Mouse (Mus musculus): ENCODE results near the gene Olfr959.

Gene Olfr959

GRCm38 (mm10) chr9:39575469-39575868 is at the start of gene Olfr959:
Gene Olfr959 (minus strand): TSS chr9:39575569.
- POLR2A ChIA-PET = interaction anchor here in 1 of 4 experiments (0.6 kb wide), 1 partner anchor 96 kb away, joined by 3 read pairs; no protein-coding TSS in a partner anchor
- CTCF ChIA-PET = no interaction called here

- POLR2A ChIA-PET = no interaction called here
- CTCF ChIA-PET = no interaction called here
These were observed 49.3 kb upstream of the Olfr959 start for GRCm38 (mm10) chr9:39624711-39625110.

GRCm38 (mm10) chr9:39623783-39624182 is 48.4 kb upstream of the Olfr959 start:
- ChIA-PET POLR2A (no interaction called here), CTCF (no interaction called here)

GRCm38 (mm10) chr9:39621073-39621472 is 45.7 kb upstream of the Olfr959 start, which contains the start of gene Olfr960:
Gene Olfr960 (plus strand): TSS chr9:39621373.
- ChIA-PET POLR2A (no interaction called here), CTCF (no interaction called here)

GRCm38 (mm10) chr9:39611953-39612352 is 36.6 kb upstream of the Olfr959 start:
- ChIA-PET POLR2A (no interaction called here), CTCF (no interaction called here)

GRCm38 (mm10) chr9:39610355-39610754 is 35.0 kb upstream of the Olfr959 start, which contains the start of gene Olfr148:
Gene Olfr148 (plus strand): TSS chr9:39610655.
- ChIA-PET CTCF (no interaction called here), POLR2A (no interaction called here)

- CTCF ChIA-PET = no interaction called here
- POLR2A ChIA-PET = no interaction called here
These were observed 33.1 kb upstream of the Olfr959 start for GRCm38 (mm10) chr9:39608497-39608896.

- ChIA-PET CTCF (interaction anchor here in 2 of 4 experiments (0.6 to 0.7 kb wide), 3 partner anchors 16 to 721 kb away, joined by 3 to 13 read pairs (median 5); no protein-coding TSS in a partner anchor), POLR2A (interaction anchor here in 1 of 4 experiments (0.7 kb wide), 3 partner anchors 22 to 1131 kb away, joined by 3 read pairs; no protein-coding TSS in a partner anchor)
These were observed 28.7 kb upstream of the Olfr959 start, which contains the start of gene AW551984 for GRCm38 (mm10) chr9:39603999-39604453. Gene AW551984 (minus strand): TSS chr9:39604403.

GRCm38 (mm10) chr9:39603333-39603845 is 28.0 kb upstream of the Olfr959 start:
- CTCF ChIA-PET = interaction anchor here in 3 of 4 experiments (0.6 to 0.7 kb wide), 4 partner anchors 17 to 722 kb away, joined by 3 to 13 read pairs (median 4); no protein-coding TSS in a partner anchor
- POLR2A ChIA-PET = interaction anchor here in 1 of 4 experiments (0.6 to 0.7 kb wide), 5 partner anchors 21 to 1132 kb away, joined by 3 to 5 read pairs (median 3); no protein-coding TSS in a partner anchor

- ChIA-PET POLR2A (interaction anchor here in 2 of 4 experiments (0.6 to 1.3 kb wide), 5 partner anchors 74 to 638 kb away, joined by 3 to 6 read pairs (median 4); no protein-coding TSS in a partner anchor), CTCF (interaction anchor here in 2 of 4 experiments (0.6 kb wide), 2 partner anchors 37 to 979 kb away, joined by 3 read pairs; no protein-coding TSS in a partner anchor)
These were observed 27.4 kb upstream of the Olfr959 start for GRCm38 (mm10) chr9:39602536-39603332.

- ChIA-PET POLR2A (interaction anchor here in 1 of 4 experiments (0.5 kb wide), 1 partner anchor 82 kb away, joined by 4 read pairs; no protein-coding TSS in a partner anchor), CTCF (no interaction called here)
These were observed 1.7 kb upstream of the Olfr959 start for GRCm38 (mm10) chr9:39577050-39577449.

GRCm38 (mm10) chr9:39558349-39558647 is 17.1 kb downstream of the Olfr959 start:
- ChIA-PET CTCF (no interaction called here), POLR2A (no interaction called here)

GRCm38 (mm10) chr9:39557529-39558348 is 17.6 kb downstream of the Olfr959 start:
- ChIA-PET CTCF (no interaction called here), POLR2A (no interaction called here)

- POLR2A ChIA-PET = no interaction called here
- CTCF ChIA-PET = no interaction called here
These were observed 21.4 kb downstream of the Olfr959 start, which contains the start of gene Olfr958 for GRCm38 (mm10) chr9:39553946-39554345. Gene Olfr958 (minus strand): TSS chr9:39554054.

GRCm38 (mm10) chr9:39550806-39551205 is 24.6 kb downstream of the Olfr959 start:
- ChIA-PET POLR2A (no interaction called here), CTCF (no interaction called here)

- CTCF ChIA-PET = no interaction called here
- POLR2A ChIA-PET = interaction anchor here in 1 of 4 experiments (0.7 kb wide), 1 partner anchor 79 kb away, joined by 6 read pairs; no protein-coding TSS in a partner anchor
These were observed 51.6 kb downstream of the Olfr959 start for GRCm38 (mm10) chr9:39523616-39524285.

All from embryonic stem cell, embryonic (primary cell).